Mouse (Mus musculus) spleen, adult 2 months (tissue): ENCODE measurements around the gene Flrt1.

Source experiments
- CTCF ChIP-seq: fragments of 200-500 bp; IDR thresholded peaks from 2 replicates; pipeline ENCODE4 v1.5.1; 2011; ENCODE audit warnings: mild to moderate bottlenecking, inconsistent platforms; ENCODE audit not compliant: insufficient read depth, insufficient read length, insufficient replicate concordance; ENCODE audit errors: extremely low read depth
- POLR2A ChIP-seq: fragments of 200-500 bp; IDR thresholded peaks from 2 replicates; pipeline ENCODE4 v1.6.1; 2011; ENCODE audit warnings: low read depth, low read length, inconsistent platforms

GRCm38 (mm10) chr19:7068136-7068535 lies 37.4 kb downstream of the Flrt1 start:
- TF ChIP-seq POLR2A (no peak), CTCF (peak; percentile 79; the same call in 1 of the 2 replicates)
